Mouse (Mus musculus): ENCODE results near the gene Mia. TPM values are rescaled to one million over a fixed set of nuclear protein-coding genes. Genes with fewer than 3 reads are reported as not detected.

Mia gene
- total RNA-seq, 1 experiment, result 12.5 TPM

- peak overlapping the region; percentile 50; the same call in 1 of the 2 replicates for H3K9ac ChIP-seq (ENCODE audit: insufficient read depth, low read depth, low read length, poor library complexity, severe bottlenecking)
- in situ Hi-C loops (cut with MboI; ENCODE audit: low sequenced_read_pairs in 2 of 2, unreplicated experiment in 2 of 2), result no loop called here
- H3K4me3 ChIP-seq (ENCODE audit: insufficient read depth in 1 of 2, low read depth in 1 of 2, low read length in 2 of 2, poor library complexity in 1 of 2, severe bottlenecking in 1 of 2), result peak overlapping the region in 1 of 2 experiments; percentile 11; a peak in 1 of 4 replicates
- peaks cover 9% of the 10 kb centered on the region for H3K36me3 ChIP-seq (ENCODE audit: control insufficient read depth, insufficient read depth, low read length, poor library complexity, severe bottlenecking)
- DNase-seq (ENCODE audit: low read depth, low spot score), result no peak
- peaks cover 4 to 18% of the 10 kb centered on the region in 2 experiments; a peak in 3 of 4 replicates for H3K4me1 ChIP-seq (ENCODE audit: control insufficient read depth in 2 of 2, insufficient read depth in 2 of 2, low read length in 2 of 2, poor library complexity in 1 of 2)
- H3K9me3 ChIP-seq (ENCODE audit: control insufficient read depth, insufficient read depth, low read depth, low read length), result no peaks in the 10 kb centered on the region
- peak overlapping the region; percentile 24; the same call in 1 of the 2 replicates for H3K27ac ChIP-seq (ENCODE audit: insufficient read depth, low read depth, low read length, poor library complexity, severe bottlenecking)
- TF ChIP-seq ZC3H11A (IDR thresholded peaks at IDR 0.05; ENCODE audit: borderline replicate concordance, low read depth, low read length), result no peak
- TF ChIP-seq CHD2 (IDR thresholded peaks at IDR 0.05; ENCODE audit: low read depth, low read length), result no peak
- no peak for TF ChIP-seq MAFK (IDR thresholded peaks at IDR 0.05; ENCODE audit: insufficient read depth, low read depth, low read length)
- TF ChIP-seq HCFC1 (IDR thresholded peaks at IDR 0.05; ENCODE audit: borderline replicate concordance, insufficient read depth, low read length), result no peak
- no peak for TF ChIP-seq ZNF384 (IDR thresholded peaks at IDR 0.05; ENCODE audit: low read depth, low read length)
These were observed 6.5 kb downstream of the Mia start for GRCm38 (mm10) chr7:27174496-27174895.

- Histone ChIP-seq H3K36me3 (ENCODE audit: control insufficient read depth, insufficient read depth, low read length, poor library complexity, severe bottlenecking) (peaks cover 9% of the 10 kb centered on the region), H3K9ac (ENCODE audit: insufficient read depth, low read depth, low read length, poor library complexity, severe bottlenecking) (no peak overlapping the region), H3K4me3 (ENCODE audit: insufficient read depth in 1 of 2, low read depth in 1 of 2, low read length in 2 of 2, poor library complexity in 1 of 2, severe bottlenecking in 1 of 2) (no peak overlapping the region), H3K27ac (ENCODE audit: insufficient read depth, low read depth, low read length, poor library complexity, severe bottlenecking) (no peak overlapping the region), H3K9me3 (ENCODE audit: control insufficient read depth, insufficient read depth, low read depth, low read length) (no peaks in the 10 kb centered on the region), H3K4me1 (ENCODE audit: control insufficient read depth in 2 of 2, insufficient read depth in 2 of 2, low read length in 2 of 2, poor library complexity in 1 of 2) (peaks cover 4 to 23% of the 10 kb centered on the region in 2 experiments; a peak in 3 of 4 replicates)
- TF ChIP-seq MAFK (IDR thresholded peaks at IDR 0.05; ENCODE audit: insufficient read depth, low read depth, low read length) (no peak), HCFC1 (IDR thresholded peaks at IDR 0.05; ENCODE audit: borderline replicate concordance, insufficient read depth, low read length) (no peak), ZNF384 (IDR thresholded peaks at IDR 0.05; ENCODE audit: low read depth, low read length) (no peak), CHD2 (IDR thresholded peaks at IDR 0.05; ENCODE audit: low read depth, low read length) (no peak), ZC3H11A (IDR thresholded peaks at IDR 0.05; ENCODE audit: borderline replicate concordance, low read depth, low read length) (no peak)
- in situ Hi-C loops (cut with MboI; ENCODE audit: low sequenced_read_pairs in 2 of 2, unreplicated experiment in 2 of 2), result no loop called here
- no peak for DNase-seq (ENCODE audit: low read depth, low spot score)
These were observed 10.0 kb downstream of the Mia start for GRCm38 (mm10) chr7:27170981-27171380.

GRCm38 (mm10) chr7:27168371-27168770 lies 12.6 kb downstream of the Mia start:
- Histone ChIP-seq H3K9ac (ENCODE audit: insufficient read depth, low read depth, low read length, poor library complexity, severe bottlenecking) (no peak overlapping the region), H3K4me3 (ENCODE audit: insufficient read depth in 1 of 2, low read depth in 1 of 2, low read length in 2 of 2, poor library complexity in 1 of 2, severe bottlenecking in 1 of 2) (no peak overlapping the region), H3K27ac (ENCODE audit: insufficient read depth, low read depth, low read length, poor library complexity, severe bottlenecking) (no peak overlapping the region), H3K4me1 (ENCODE audit: control insufficient read depth in 2 of 2, insufficient read depth in 2 of 2, low read length in 2 of 2, poor library complexity in 1 of 2) (peaks cover 3 to 16% of the 10 kb centered on the region in 2 experiments; a peak in 3 of 4 replicates), H3K36me3 (ENCODE audit: control insufficient read depth, insufficient read depth, low read length, poor library complexity, severe bottlenecking) (peaks cover 7% of the 10 kb centered on the region), H3K9me3 (ENCODE audit: control insufficient read depth, insufficient read depth, low read depth, low read length) (no peaks in the 10 kb centered on the region)
- TF ChIP-seq CHD2 (IDR thresholded peaks at IDR 0.05; ENCODE audit: low read depth, low read length), result no peak
- no peak for TF ChIP-seq ZC3H11A (IDR thresholded peaks at IDR 0.05; ENCODE audit: borderline replicate concordance, low read depth, low read length)
- TF ChIP-seq HCFC1 (IDR thresholded peaks at IDR 0.05; ENCODE audit: borderline replicate concordance, insufficient read depth, low read length), result no peak
- no peak for TF ChIP-seq MAFK (IDR thresholded peaks at IDR 0.05; ENCODE audit: insufficient read depth, low read depth, low read length)
- no peak for TF ChIP-seq ZNF384 (IDR thresholded peaks at IDR 0.05; ENCODE audit: low read depth, low read length)
- in situ Hi-C loops (cut with MboI; ENCODE audit: low sequenced_read_pairs in 2 of 2, unreplicated experiment in 2 of 2), result no loop called here
- DNase-seq (ENCODE audit: low read depth, low spot score), result no peak

DNA sequence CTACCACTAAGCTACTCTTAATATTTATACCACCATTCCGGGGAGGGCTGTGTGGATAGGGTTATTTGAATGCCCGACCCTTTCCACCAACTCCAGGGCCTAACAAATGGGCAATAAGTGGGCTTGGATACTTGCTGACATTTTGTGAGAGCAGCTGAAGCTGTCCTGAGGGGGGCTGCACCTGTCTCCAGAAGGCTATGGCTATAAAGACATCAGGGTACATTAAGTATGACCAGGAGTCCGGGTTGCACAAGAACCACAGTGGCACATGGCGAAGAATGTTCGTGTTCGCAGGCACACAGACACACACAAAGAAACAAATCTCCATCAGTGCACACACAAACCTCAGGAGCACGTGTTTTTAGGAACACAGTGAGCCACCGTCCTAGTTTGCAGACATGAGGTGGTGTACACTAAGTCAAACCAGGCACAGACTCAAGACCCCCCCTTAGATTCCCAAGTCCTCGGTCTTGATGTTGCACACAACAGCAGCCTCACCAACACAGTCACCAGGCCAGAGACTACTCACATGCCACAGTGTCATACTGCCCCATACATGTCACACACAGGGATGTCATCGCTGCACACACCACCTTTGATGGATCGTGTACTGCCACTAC lies 13.4 kb downstream of the Mia start:
- peaks cover 3 to 13% of the 10 kb centered on the region in 2 experiments; a peak in 3 of 4 replicates for H3K4me1 ChIP-seq (ENCODE audit: control insufficient read depth in 2 of 2, insufficient read depth in 2 of 2, low read length in 2 of 2, poor library complexity in 1 of 2)
- in situ Hi-C loops (cut with MboI; ENCODE audit: low sequenced_read_pairs in 2 of 2, unreplicated experiment in 2 of 2), result no loop called here
- H3K36me3 ChIP-seq (ENCODE audit: control insufficient read depth, insufficient read depth, low read length, poor library complexity, severe bottlenecking), result peaks cover 7% of the 10 kb centered on the region
- DNase-seq (ENCODE audit: low read depth, low spot score), result no peak
- H3K4me3 ChIP-seq (ENCODE audit: insufficient read depth in 1 of 2, low read depth in 1 of 2, low read length in 2 of 2, poor library complexity in 1 of 2, severe bottlenecking in 1 of 2), result peak overlapping the region; percentile 72 to 87; a peak in 3 of 4 replicates
- TF ChIP-seq ZNF384 (IDR thresholded peaks at IDR 0.05; ENCODE audit: low read depth, low read length) (no peak), HCFC1 (IDR thresholded peaks at IDR 0.05; ENCODE audit: borderline replicate concordance, insufficient read depth, low read length) (no peak), MAFK (IDR thresholded peaks at IDR 0.05; ENCODE audit: insufficient read depth, low read depth, low read length) (no peak), ZC3H11A (IDR thresholded peaks at IDR 0.05; ENCODE audit: borderline replicate concordance, low read depth, low read length) (no peak), CHD2 (IDR thresholded peaks at IDR 0.05; ENCODE audit: low read depth, low read length) (no peak)
- H3K27ac ChIP-seq (ENCODE audit: insufficient read depth, low read depth, low read length, poor library complexity, severe bottlenecking), result peak overlapping the region; percentile 7; the same call in 1 of the 2 replicates
- no peaks in the 10 kb centered on the region for H3K9me3 ChIP-seq (ENCODE audit: control insufficient read depth, insufficient read depth, low read depth, low read length)
- no peak overlapping the region for H3K9ac ChIP-seq (ENCODE audit: insufficient read depth, low read depth, low read length, poor library complexity, severe bottlenecking)

Measured in ES-E14 (cell line).